In genomic region chr2:32179363-32179762, GRCm38 (mm10) we compare ENCODE assay signal across 16 mouse cellular contexts. TPM values are rescaled to one million over a fixed set of nuclear protein-coding genes. Genes with fewer than 3 reads are reported as not detected.
DNase-seq lines count a peak whose midpoint lies in the region; ATAC-seq and TF ChIP-seq lines count a peak whose summit lies in the region.
"Had no signal": no experiment of that assay in that cellular context is flagged by ENCODE, and none has a peak within 500 bp of the region (broad histone marks: within the 10 kb centered on the region; RNA-seq: fewer than 3 reads in every experiment).

No protein-coding gene starts in this region.

- peak overlapping the region; percentile 17 for H3K4me2 ChIP-seq in heart, embryonic 11.5 days
- H3K4me2 ChIP-seq in intestine, embryonic 15.5 days (replicated peaks): no peak overlapping the region
- no peak overlapping the region for H3K4me2 ChIP-seq in intestine, postnatal 0 days (replicated peaks; ENCODE audit: low read depth)
- no peak overlapping the region for H3K4me2 ChIP-seq in lung, embryonic 14.5 days
- H3K4me2 ChIP-seq in embryonic facial prominence, embryonic 14.5 days (ENCODE audit: low read depth, low read length): no peak overlapping the region
- H3K4me2 ChIP-seq: hindbrain, embryonic 12.5 days; liver, embryonic 13.5 days; midbrain, embryonic 11.5 days had no signal

- H3K9ac ChIP-seq in heart, embryonic 11.5 days (ENCODE audit: low read depth, low read length): no peak overlapping the region
- H3K9ac ChIP-seq in intestine, embryonic 15.5 days: no peak overlapping the region
- H3K9ac ChIP-seq in intestine, postnatal 0 days (ENCODE audit: low read depth, low read length): no peak overlapping the region
- no peak overlapping the region for H3K9ac ChIP-seq in lung, embryonic 14.5 days
- H3K9ac ChIP-seq in embryonic facial prominence, embryonic 14.5 days (ENCODE audit: low read depth, low read length): no peak overlapping the region
- H3K9ac ChIP-seq: hindbrain, embryonic 12.5 days; liver, embryonic 13.5 days had no signal

- peak overlapping the region; percentile 58 for H3K27ac ChIP-seq in heart, embryonic 11.5 days (ENCODE audit: low read depth, low read length)
- H3K27ac ChIP-seq in intestine, embryonic 15.5 days: 0 out of 2 replicates have a peak overlapping the region, but pooled peaks have one; percentile 1
- H3K27ac ChIP-seq in intestine, postnatal 0 days (ENCODE audit: low read depth, low read length): no peak overlapping the region
- H3K27ac ChIP-seq in lung, embryonic 14.5 days (ENCODE audit: low read depth): 0 out of 2 replicates have a peak overlapping the region, but pooled peaks have one; percentile 42
- H3K27ac ChIP-seq in embryonic facial prominence, embryonic 14.5 days (replicated peaks; ENCODE audit: low read depth, low read length): peak overlapping the region; percentile 39
- no peak overlapping the region for H3K27ac ChIP-seq in forebrain, embryonic 10.5 days
- H3K27ac ChIP-seq: hindbrain, embryonic 12.5 days; liver, embryonic 13.5 days had no signal

- no peak overlapping the region for H3K4me3 ChIP-seq in heart, embryonic 11.5 days (ENCODE audit: low read depth, low read length)
- no peak overlapping the region for H3K4me3 ChIP-seq in intestine, embryonic 15.5 days (replicated peaks)
- no peak overlapping the region for H3K4me3 ChIP-seq in intestine, postnatal 0 days (ENCODE audit: low read depth, low read length)
- no peak overlapping the region for H3K4me3 ChIP-seq in lung, embryonic 14.5 days (ENCODE audit: low read depth, low read length)
- H3K4me3 ChIP-seq in embryonic facial prominence, embryonic 14.5 days (ENCODE audit: low read depth, low read length): no peak overlapping the region
- H3K4me3 ChIP-seq in forebrain, embryonic 10.5 days: no peak overlapping the region
- H3K4me3 ChIP-seq: hindbrain, embryonic 12.5 days; liver, embryonic 13.5 days had no signal

- H3K4me1 ChIP-seq in heart, embryonic 11.5 days (ENCODE audit: control insufficient read depth, insufficient read depth, low read length): peaks cover 56% of the 10 kb centered on the region
- peaks cover 47% of the 10 kb centered on the region for H3K4me1 ChIP-seq in intestine, embryonic 15.5 days (replicated peaks)
- H3K4me1 ChIP-seq in intestine, postnatal 0 days (replicated peaks; ENCODE audit: control insufficient read depth, insufficient read depth, low read length): peaks cover 14% of the 10 kb centered on the region
- peaks cover 26% of the 10 kb centered on the region for H3K4me1 ChIP-seq in lung, embryonic 14.5 days (ENCODE audit: insufficient read depth)
- peaks cover 50% of the 10 kb centered on the region for H3K4me1 ChIP-seq in embryonic facial prominence, embryonic 14.5 days (ENCODE audit: control insufficient read depth, insufficient read depth, low read length)
- H3K4me1 ChIP-seq in forebrain, embryonic 10.5 days: peaks cover 73% of the 10 kb centered on the region

- no peak for DNase-seq in heart, postnatal 4 days
- DNase-seq in lung, embryonic 14.5 days: no peak
- DNase-seq in lung, postnatal 10 days: no peak
- peak; percentile 48 for DNase-seq in embryonic facial prominence, embryonic 14.5 days (ENCODE audit: low spot score)
- no peak for DNase-seq in forebrain, embryonic 10.5 days (ENCODE audit: extremely low spot score, low spot score)
- DNase-seq: cerebellum, postnatal 14 days; gastrocnemius, postnatal 36 days; left cerebral cortex, postnatal 4 days; liver, embryonic 13.5 days; thymus, postnatal 4 days had no signal

- no peaks in the 10 kb centered on the region for H3K9me3 ChIP-seq in heart, embryonic 11.5 days (replicated peaks; ENCODE audit: control insufficient read depth, low read length)
- H3K9me3 ChIP-seq in intestine, embryonic 15.5 days: no peaks in the 10 kb centered on the region
- no peaks in the 10 kb centered on the region for H3K9me3 ChIP-seq in intestine, postnatal 0 days (ENCODE audit: control insufficient read depth)
- H3K9me3 ChIP-seq in lung, embryonic 14.5 days (ENCODE audit: low read depth, low read length): no peaks in the 10 kb centered on the region
- H3K9me3 ChIP-seq in embryonic facial prominence, embryonic 14.5 days (ENCODE audit: control insufficient read depth, low read length): no peaks in the 10 kb centered on the region
- H3K9me3 ChIP-seq in forebrain, embryonic 10.5 days: no peaks in the 10 kb centered on the region
- H3K9me3 ChIP-seq: G1E; hindbrain, embryonic 12.5 days; liver, embryonic 13.5 days had no signal

- TF ChIP-seq CTCF in intestine, postnatal 0 days (IDR thresholded peaks at IDR 0.05; ENCODE audit: low read depth): no peak
- TF ChIP-seq CTCF in lung, embryonic 14.5 days (IDR thresholded peaks at IDR 0.05; ENCODE audit: low read depth): no peak

- WGBS in heart, embryonic 11.5 days (ENCODE audit: insufficient replicate concordance): 42% methylated on average over 6 of the region's 6 CpGs
- WGBS in intestine, embryonic 15.5 days: 40% methylated on average over 6 of the region's 6 CpGs
- WGBS in intestine, postnatal 0 days: 47% methylated on average over 6 of the region's 6 CpGs
- 29% methylated on average over 6 of the region's 6 CpGs for whole genome bisulfite sequencing in lung, embryonic 14.5 days
- WGBS in embryonic facial prominence, embryonic 14.5 days: 47% methylated on average over 6 of the region's 6 CpGs
- WGBS in forebrain, embryonic 10.5 days: 94% methylated on average over 6 of the region's 6 CpGs

- H3K36me3 ChIP-seq in heart, embryonic 11.5 days (ENCODE audit: control insufficient read depth, insufficient read depth, low read length): peaks cover 4% of the 10 kb centered on the region
- H3K36me3 ChIP-seq in intestine, embryonic 15.5 days: no peaks in the 10 kb centered on the region; the same call in 1 of the 2 replicates
- H3K36me3 ChIP-seq in intestine, postnatal 0 days (ENCODE audit: control insufficient read depth, insufficient read depth): peaks cover 19% of the 10 kb centered on the region
- peaks cover 27% of the 10 kb centered on the region for H3K36me3 ChIP-seq in lung, embryonic 14.5 days (ENCODE audit: insufficient read depth)
- H3K36me3 ChIP-seq in embryonic facial prominence, embryonic 14.5 days (ENCODE audit: control insufficient read depth, insufficient read depth, low read length): peaks cover 14% of the 10 kb centered on the region
- peaks cover 58% of the 10 kb centered on the region for H3K36me3 ChIP-seq in forebrain, embryonic 10.5 days (replicated peaks)

- H3K27me3 ChIP-seq in heart, embryonic 11.5 days (ENCODE audit: control insufficient read depth, insufficient read depth, low read length): no peaks in the 10 kb centered on the region
- no peaks in the 10 kb centered on the region for H3K27me3 ChIP-seq in intestine, embryonic 15.5 days (replicated peaks)
- H3K27me3 ChIP-seq in intestine, postnatal 0 days (replicated peaks; ENCODE audit: control insufficient read depth, insufficient read depth, low read length): no peaks in the 10 kb centered on the region
- H3K27me3 ChIP-seq in lung, embryonic 14.5 days (ENCODE audit: insufficient read depth, low read length): no peaks in the 10 kb centered on the region
- no peaks in the 10 kb centered on the region for H3K27me3 ChIP-seq in embryonic facial prominence, embryonic 14.5 days (replicated peaks; ENCODE audit: control insufficient read depth, insufficient read depth, low read length)
- no peaks in the 10 kb centered on the region for H3K27me3 ChIP-seq in forebrain, embryonic 10.5 days (ENCODE audit: poor library complexity, severe bottlenecking)
- H3K27me3 ChIP-seq: hindbrain, embryonic 12.5 days; liver, embryonic 13.5 days had no signal

- ATAC-seq in heart, embryonic 11.5 days (replicated peaks; ENCODE audit: insufficient number of reproducible peaks, low FRiP score, low TSS enrichment): no peak
- ATAC-seq in intestine, embryonic 15.5 days: no peak
- ATAC-seq in intestine, postnatal 0 days: no peak
- no peak for ATAC-seq in lung, embryonic 14.5 days (ENCODE audit: insufficient read depth)
- no peak for ATAC-seq in embryonic facial prominence, embryonic 14.5 days (ENCODE audit: low read depth)

RNA-seq across cellular contexts. Expression of gene Prrc2b, which starts 28.5 kb away (rescaled TPM):
- 39.3 and 40.6 TPM in 2 replicates for polyA plus RNA-seq in heart, embryonic 11.5 days (2014; fragmentation: Nextera tagmentation; extraction: Ambion mirVana)
- 100 to 1,000 TPM; 138 to 145 TPM for total RNA-seq in heart, postnatal 4 days (2021)
- 32.5 and 36.1 TPM in 2 replicates for polyA plus RNA-seq in intestine, embryonic 15.5 days (2015; fragmentation: Nextera tagmentation; extraction: Ambion mirVana)
- 17.7 and 18.9 TPM in 2 replicates for polyA plus RNA-seq in intestine, postnatal 0 days (2015; fragmentation: Nextera tagmentation; extraction: Ambion mirVana)
- 69.0 and 76.8 TPM in 2 replicates for polyA plus RNA-seq in lung, embryonic 14.5 days (2014; fragmentation: Nextera tagmentation; extraction: Ambion mirVana)
- polyA plus RNA-seq in embryonic facial prominence, embryonic 14.5 days (2014; fragmentation: Nextera tagmentation; extraction: Ambion mirVana): 63.0 and 66.0 TPM in 2 replicates
- 48.2 and 50.1 TPM in 2 replicates for polyA plus RNA-seq in forebrain, embryonic 10.5 days (2016; fragmentation: Nextera tagmentation; extraction: Ambion mirVana)

RNA-seq across cellular contexts. Expression of gene Pomt1, which starts 57.0 kb away (rescaled TPM):
- 12.9 and 15.3 TPM in 2 replicates for polyA plus RNA-seq in heart, embryonic 11.5 days (2014; fragmentation: Nextera tagmentation; extraction: Ambion mirVana)
- 10 to 100 TPM; 18.0 to 19.1 TPM for total RNA-seq in heart, postnatal 4 days (2021)
- 26.0 and 26.8 TPM in 2 replicates for polyA plus RNA-seq in intestine, embryonic 15.5 days (2015; fragmentation: Nextera tagmentation; extraction: Ambion mirVana)
- 9.2 and 10.7 TPM in 2 replicates for polyA plus RNA-seq in intestine, postnatal 0 days (2015; fragmentation: Nextera tagmentation; extraction: Ambion mirVana)
- 19.4 and 21.6 TPM in 2 replicates for polyA plus RNA-seq in lung, embryonic 14.5 days (2014; fragmentation: Nextera tagmentation; extraction: Ambion mirVana)
- polyA plus RNA-seq in embryonic facial prominence, embryonic 14.5 days (2014; fragmentation: Nextera tagmentation; extraction: Ambion mirVana): 20.2 and 26.5 TPM in 2 replicates
- polyA plus RNA-seq in forebrain, embryonic 10.5 days (2016; fragmentation: Nextera tagmentation; extraction: Ambion mirVana): 26.6 and 29.7 TPM in 2 replicates

Comparison
In these comparisons a context has a peak if more than half of its experiments do, and no peak if none do; other contexts are left out.
1. H3K27ac ChIP-seq: peak in heart, embryonic 11.5 days (single experiment), intestine, embryonic 15.5 days (single experiment), lung, embryonic 14.5 days (single experiment) and embryonic facial prominence, embryonic 14.5 days (single experiment); none in intestine, postnatal 0 days (single experiment) and forebrain, embryonic 10.5 days (single experiment).